Mouse (Mus musculus) C2C12 (cell line): ENCODE measurements at regions not wholly inside any gene's neighbourhood (a gene's known extent, or its start where the extent isn't known, plus 50 kb on each side); places are given as distances from the start of the nearest gene placed in this dataset.

Experiments
- H3K27me3 ChIP-seq: one replicate; pipeline ENCODE4 v1.6.1; 2011; ENCODE audit not compliant: control insufficient read depth, insufficient read depth, insufficient read length
- H3K36me3 ChIP-seq: one replicate; pipeline ENCODE4 v1.6.1; 2011; ENCODE audit not compliant: control insufficient read depth, insufficient read depth
- H3K4me3 ChIP-seq: one replicate; pipeline ENCODE4 v1.5.1; 2011; ENCODE audit warnings: mild to moderate bottlenecking, control low read depth; ENCODE audit not compliant: poor library complexity, insufficient read depth, severe bottlenecking
- H3K79me2 ChIP-seq: one replicate; pipeline ENCODE4 v1.6.1; 2011; ENCODE audit not compliant: control insufficient read depth, insufficient read depth
- H3K79me3 ChIP-seq: one replicate; pipeline ENCODE4 v1.6.1; 2011; ENCODE audit warnings: low read depth, control low read depth
- H3ac ChIP-seq: one replicate; pipeline ENCODE3; 2011; ENCODE audit warnings: low read depth; ENCODE audit not compliant: control insufficient read depth, insufficient read length
- CEBPB ChIP-seq: IDR thresholded peaks from one replicate; pipeline ENCODE4 v1.6.1; 2011; ENCODE audit warnings: low read depth, mild to moderate bottlenecking, control low read depth, moderate library complexity
- CTCF ChIP-seq: IDR thresholded peaks from one replicate; pipeline ENCODE4 v1.5.1; 2011; ENCODE audit not compliant: control insufficient read depth, insufficient read depth, insufficient read length
- FOSL1 ChIP-seq: IDR thresholded peaks from one replicate; pipeline ENCODE4 v1.8.0; 2011; ENCODE audit warnings: mild to moderate bottlenecking, low read length; ENCODE audit not compliant: poor library complexity, insufficient read depth, severe bottlenecking
- MAX ChIP-seq: IDR thresholded peaks from one replicate; pipeline ENCODE4 v1.6.1; 2011; ENCODE audit warnings: mild to moderate bottlenecking, control low read depth
- MYOD1 ChIP-seq: IDR thresholded peaks from one replicate; pipeline ENCODE4 v1.6.1; 2011; ENCODE audit warnings: low read depth; ENCODE audit not compliant: control insufficient read depth, insufficient read length
- MYOG ChIP-seq: IDR thresholded peaks from one replicate; pipeline ENCODE4 v1.6.1; 2011; ENCODE audit not compliant: control insufficient read depth, insufficient read length; ENCODE audit errors: extremely low read depth
- USF1 ChIP-seq: IDR thresholded peaks from one replicate; pipeline ENCODE4 v1.6.1; 2011; ENCODE audit warnings: low read depth, mild to moderate bottlenecking, control low read depth, moderate library complexity

GRCm38 (mm10) chr1:61152157-61152556 lies 174.4 kb downstream of the Icos start:
- Histone ChIP-seq H3K79me3 (no peaks in the 10 kb centered on the region), H3ac (no peak overlapping the region), H3K4me3 (no peak overlapping the region), H3K36me3 (no peaks in the 10 kb centered on the region), H3K27me3 (peaks cover 4% of the 10 kb centered on the region), H3K79me2 (no peaks in the 10 kb centered on the region)
- TF ChIP-seq CTCF: no peak
- TF ChIP-seq MYOD1: no peak
- no peak for TF ChIP-seq USF1
- TF ChIP-seq FOSL1: no peak
- no peak for TF ChIP-seq CEBPB
- no peak for TF ChIP-seq MAX
- TF ChIP-seq MYOG: no peak

DNA sequence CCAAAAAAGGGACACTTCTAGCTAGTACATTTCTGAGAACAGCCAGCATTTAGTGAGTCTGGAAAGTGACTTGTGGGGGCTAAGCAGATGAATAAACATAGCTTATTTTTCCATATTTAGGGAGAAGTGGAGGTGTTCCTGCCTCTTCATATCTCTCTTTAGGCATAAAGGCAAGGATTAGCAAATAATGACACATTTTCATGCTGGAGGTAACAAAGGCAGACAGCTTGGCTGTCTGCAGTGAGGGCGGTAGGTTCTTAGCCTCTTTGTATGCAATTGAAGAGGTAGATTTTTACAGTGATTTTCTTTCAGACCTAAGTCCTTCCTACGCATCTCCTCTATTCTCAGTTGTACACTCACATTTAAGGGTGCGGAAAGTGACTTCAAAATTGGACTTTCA lies 176.5 kb downstream of the Icos start:
- Histone ChIP-seq H3K4me3 (no peak overlapping the region), H3K79me3 (no peaks in the 10 kb centered on the region), H3K27me3 (peaks cover 8% of the 10 kb centered on the region), H3K36me3 (no peaks in the 10 kb centered on the region), H3ac (no peak overlapping the region), H3K79me2 (no peaks in the 10 kb centered on the region)
- no peak for TF ChIP-seq MYOD1
- no peak for TF ChIP-seq MAX
- TF ChIP-seq MYOG: no peak
- TF ChIP-seq FOSL1: no peak
- no peak for TF ChIP-seq CTCF
- TF ChIP-seq CEBPB: no peak
- TF ChIP-seq USF1: no peak

GRCm38 (mm10) chr1:61157271-61157670 lies 179.5 kb downstream of the Icos start:
- H3K79me2 ChIP-seq: no peaks in the 10 kb centered on the region
- H3K27me3 ChIP-seq: peaks cover 8% of the 10 kb centered on the region
- H3ac ChIP-seq: no peak overlapping the region
- no peak for TF ChIP-seq MAX
- TF ChIP-seq FOSL1: no peak
- TF ChIP-seq CEBPB: no peak
- TF ChIP-seq MYOD1: no peak
- no peak for TF ChIP-seq MYOG
- TF ChIP-seq CTCF: no peak
- no peak for TF ChIP-seq USF1
- no peaks in the 10 kb centered on the region for H3K79me3 ChIP-seq
- no peaks in the 10 kb centered on the region for H3K36me3 ChIP-seq
- H3K4me3 ChIP-seq: no peak overlapping the region

DNA sequence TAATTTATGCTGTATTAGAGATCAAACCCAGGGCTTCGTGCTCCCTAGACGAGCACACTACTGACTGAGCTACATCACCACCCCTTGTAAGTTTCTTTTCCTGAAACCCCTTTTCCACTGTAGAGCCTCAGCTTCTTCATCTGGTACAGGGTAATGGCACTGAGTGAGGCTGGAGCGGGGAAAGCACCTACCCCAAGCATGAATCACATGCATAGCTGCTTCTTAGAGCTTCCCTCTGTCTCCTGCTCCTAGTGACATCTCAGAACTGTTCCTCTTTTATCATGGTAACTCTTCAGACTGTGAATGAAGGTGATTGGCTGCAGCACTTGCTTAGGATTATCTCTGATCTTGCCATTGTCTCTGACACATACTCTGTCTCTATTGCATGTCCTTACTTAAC lies 182.8 kb downstream of the Icos start:
- no peaks in the 10 kb centered on the region for H3K79me2 ChIP-seq
- H3K27me3 ChIP-seq: peaks cover 9% of the 10 kb centered on the region
- no peaks in the 10 kb centered on the region for H3K79me3 ChIP-seq
- H3K36me3 ChIP-seq: no peaks in the 10 kb centered on the region
- no peak for TF ChIP-seq FOSL1
- no peak for TF ChIP-seq CTCF
- TF ChIP-seq CEBPB: no peak
- no peak for TF ChIP-seq MYOD1
- TF ChIP-seq USF1: no peak
- TF ChIP-seq MAX: no peak
- no peak for TF ChIP-seq MYOG
- no peak overlapping the region for H3K4me3 ChIP-seq
- H3ac ChIP-seq: no peak overlapping the region

GRCm38 (mm10) chr1:61164271-61164670 lies 186.5 kb downstream of the Icos start:
- TF ChIP-seq MYOG (no peak), CEBPB (no peak), USF1 (no peak), MAX (no peak), CTCF (no peak), FOSL1 (no peak), MYOD1 (no peak)
- Histone ChIP-seq H3K27me3 (peaks cover 5% of the 10 kb centered on the region), H3K36me3 (no peaks in the 10 kb centered on the region), H3K79me3 (no peaks in the 10 kb centered on the region), H3K79me2 (no peaks in the 10 kb centered on the region), H3ac (no peak overlapping the region), H3K4me3 (no peak overlapping the region)

- no peaks in the 10 kb centered on the region for H3K79me2 ChIP-seq
- H3K79me3 ChIP-seq: no peaks in the 10 kb centered on the region
- H3K36me3 ChIP-seq: no peaks in the 10 kb centered on the region
- H3K4me3 ChIP-seq: no peak overlapping the region
- TF ChIP-seq MYOG: no peak
- no peak for TF ChIP-seq FOSL1
- TF ChIP-seq CTCF: no peak
- TF ChIP-seq MYOD1: no peak
- TF ChIP-seq CEBPB: no peak
- no peak for TF ChIP-seq MAX
- TF ChIP-seq USF1: no peak
- no peaks in the 10 kb centered on the region for H3K27me3 ChIP-seq
- no peak overlapping the region for H3ac ChIP-seq
Measured at GRCm38 (mm10) chr1:61171941-61172340, 194.2 kb downstream of the Icos start.
